8 mouse cellular contexts compared by ENCODE assay signal in the genomic region with DNA sequence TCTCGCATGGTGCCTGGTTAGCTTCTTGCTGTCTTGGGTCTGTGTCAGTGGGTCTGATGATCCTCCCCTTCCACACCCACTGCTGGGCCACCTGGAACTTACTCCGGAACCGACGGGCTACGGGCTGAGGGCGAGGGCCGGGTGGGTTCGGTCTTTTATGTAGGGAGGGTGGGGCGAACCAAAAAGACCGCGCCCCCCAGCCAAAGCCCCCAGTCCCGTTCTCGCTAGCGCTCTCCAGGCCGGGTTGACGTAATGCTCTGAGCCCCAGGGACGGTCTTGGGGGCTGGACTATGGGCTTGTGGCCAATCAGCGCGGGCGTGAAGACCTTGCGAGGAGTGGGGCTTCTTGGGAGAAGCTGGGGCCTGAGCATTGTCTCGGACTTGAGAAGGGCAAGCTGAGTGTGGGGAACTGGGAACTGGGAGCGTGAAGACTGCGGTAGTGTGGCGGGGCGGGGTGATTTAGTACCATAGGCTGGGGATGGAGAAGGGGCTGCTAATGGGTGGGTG. TPM values are rescaled to one million over a fixed set of nuclear protein-coding genes. Genes with fewer than 3 reads are reported as not detected.
DNase-seq lines count a peak whose midpoint lies in the region; ATAC-seq and TF ChIP-seq lines count a peak whose summit lies in the region.

Tubb2b (minus strand) TSS at position 241 of the 506 bp plus-strand sequence.

- H3K9me3 ChIP-seq in heart, embryonic 11.5 days (replicated peaks; ENCODE audit: control insufficient read depth, low read length): no peaks in the 10 kb centered on the region
- H3K9me3 ChIP-seq in kidney, postnatal 0 days (replicated peaks; ENCODE audit: low read length): no peaks in the 10 kb centered on the region
- H3K9me3 ChIP-seq in liver, embryonic 12.5 days (replicated peaks): no peaks in the 10 kb centered on the region

- H3K27ac ChIP-seq in heart, embryonic 11.5 days (ENCODE audit: low read depth, low read length): peak within 1 kb of the TSS; percentile 82
- peak within 1 kb of the TSS; percentile 84 for H3K27ac ChIP-seq in kidney, postnatal 0 days
- no peak within 1 kb of the TSS for H3K27ac ChIP-seq in liver, embryonic 12.5 days

- no peaks in the 10 kb centered on the region; the same call in 1 of the 2 replicates for H3K27me3 ChIP-seq in heart, embryonic 11.5 days (ENCODE audit: control insufficient read depth, insufficient read depth, low read length)
- H3K27me3 ChIP-seq in kidney, postnatal 0 days (ENCODE audit: insufficient read depth, low read length): no peaks in the 10 kb centered on the region; the same call in 1 of the 2 replicates
- H3K27me3 ChIP-seq in liver, embryonic 12.5 days (replicated peaks): peaks cover 74% of the 10 kb centered on the region

- H3K4me2 ChIP-seq in heart, embryonic 11.5 days: peak within 1 kb of the TSS; percentile 87
- peak within 1 kb of the TSS; percentile 93 for H3K4me2 ChIP-seq in kidney, postnatal 0 days (ENCODE audit: low read length)
- peak within 1 kb of the TSS; percentile 76 for H3K4me2 ChIP-seq in liver, embryonic 12.5 days

- H3K4me3 ChIP-seq in heart, embryonic 11.5 days (ENCODE audit: low read depth, low read length): peak within 1 kb of the TSS; percentile 73
- H3K4me3 ChIP-seq in kidney, postnatal 0 days (replicated peaks; ENCODE audit: low read depth, low read length): peak within 1 kb of the TSS; percentile 59
- peak within 1 kb of the TSS; percentile 56 for H3K4me3 ChIP-seq in liver, embryonic 12.5 days

- H3K9ac ChIP-seq in heart, embryonic 11.5 days (ENCODE audit: low read depth, low read length): peak within 1 kb of the TSS; percentile 77
- peak within 1 kb of the TSS; percentile 64 for H3K9ac ChIP-seq in kidney, postnatal 0 days (ENCODE audit: low read depth, low read length)
- peak within 1 kb of the TSS; percentile 44 for H3K9ac ChIP-seq in liver, embryonic 12.5 days

- peak; percentile 88 for ATAC-seq in heart, embryonic 11.5 days (replicated peaks; ENCODE audit: insufficient number of reproducible peaks, low FRiP score, low TSS enrichment)
- peak; percentile 90 for ATAC-seq in kidney, postnatal 0 days (replicated peaks; ENCODE audit: low FRiP score, low read depth)
- peak; percentile 71 for ATAC-seq in liver, embryonic 12.5 days

- TF ChIP-seq CTCF in kidney, postnatal 0 days (IDR thresholded peaks at IDR 0.05; ENCODE audit: low read depth): no peak

- DNase-seq in urinary bladder, postnatal 14 days (ENCODE audit: low spot score): peak; percentile 38
- DNase-seq in urinary bladder, postnatal 36 days (ENCODE audit: low spot score in 2 of 2): no peak
- DNase-seq in embryo, embryonic 11.5 days (ENCODE audit: low read depth, low spot score): peak; percentile 90
- DNase-seq in kidney, postnatal 0 days (ENCODE audit: low spot score): peak; percentile 95
- peak; percentile 9 to 36 for DNase-seq in natural killer cell, adult 2 months (ENCODE audit: low spot score in 2 of 2)
- DNase-seq in thymus, postnatal 14 days: peak; percentile 75

- no peaks in the 10 kb centered on the region for H3K36me3 ChIP-seq in heart, embryonic 11.5 days (ENCODE audit: control insufficient read depth, insufficient read depth, low read length)
- no peaks in the 10 kb centered on the region for H3K36me3 ChIP-seq in kidney, postnatal 0 days (ENCODE audit: insufficient read depth, low read length)
- no peaks in the 10 kb centered on the region for H3K36me3 ChIP-seq in liver, embryonic 12.5 days

- peaks cover 20% of the 10 kb centered on the region for H3K4me1 ChIP-seq in heart, embryonic 11.5 days (ENCODE audit: control insufficient read depth, insufficient read depth, low read length)
- peaks cover 23% of the 10 kb centered on the region; the same call in 1 of the 2 replicates for H3K4me1 ChIP-seq in kidney, postnatal 0 days (replicated peaks; ENCODE audit: insufficient read depth, low read length)
- H3K4me1 ChIP-seq in liver, embryonic 12.5 days: peaks cover 31% of the 10 kb centered on the region

- 0% methylated on average over 25 of the region's 26 CpGs for WGBS in heart, embryonic 11.5 days (ENCODE audit: insufficient replicate concordance)
- under 1% methylated on average over 26 of the region's 26 CpGs for WGBS in kidney, postnatal 0 days
- WGBS in liver, embryonic 12.5 days (ENCODE audit: insufficient replicate concordance): under 1% methylated on average over 26 of the region's 26 CpGs

RNA-seq across cellular contexts. Expression of gene Tubb2b, which starts in this region (rescaled TPM):
- 25.2 and 35.0 TPM in 2 replicates for polyA plus RNA-seq in heart, embryonic 11.5 days (2014; fragmentation: Nextera tagmentation; extraction: Ambion mirVana)
- polyA plus RNA-seq in kidney, postnatal 0 days (2015; fragmentation: Nextera tagmentation; extraction: Ambion mirVana): 24.8 and 28.0 TPM in 2 replicates
- 1.6 and 1.9 TPM in 2 replicates for polyA plus RNA-seq in liver, embryonic 12.5 days (2016; fragmentation: Nextera tagmentation; extraction: Ambion mirVana)

Comparison
In these comparisons a context has a peak if more than half of its experiments do, and no peak if none do; other contexts are left out.
1. DNase-seq: peak in urinary bladder, postnatal 14 days (single experiment), embryo, embryonic 11.5 days (single experiment), kidney, postnatal 0 days (single experiment), natural killer cell, adult 2 months (2 of 2) and thymus, postnatal 14 days (single experiment); none in urinary bladder, postnatal 36 days (0 of 2).
2. Peak in every context shown above with its lines, with median percentiles within 50 percentile points of each other: ATAC-seq, H3K4me2 ChIP-seq, H3K4me3 ChIP-seq and H3K9ac ChIP-seq.